27 mouse cellular contexts compared by ENCODE assay signal in the genomic region with DNA sequence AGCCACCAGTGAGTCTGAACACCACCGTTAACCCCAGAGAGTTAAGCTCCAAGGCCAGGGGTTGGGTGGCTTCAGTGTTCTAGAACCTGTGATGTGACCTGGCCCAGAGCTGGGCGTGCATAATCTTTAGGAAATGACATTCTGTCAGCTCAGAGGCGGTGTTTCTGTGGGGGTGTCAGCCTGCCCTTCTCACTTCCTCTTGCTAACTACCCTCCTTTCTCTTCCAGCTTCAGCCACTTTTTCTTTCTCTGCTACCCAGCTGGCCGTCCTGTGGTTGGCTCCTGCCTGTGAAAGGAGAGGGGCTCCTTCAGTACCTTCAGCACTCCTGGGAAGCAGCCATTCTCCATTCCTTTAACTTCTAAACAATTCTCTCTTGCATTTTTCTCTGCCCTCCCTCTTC. TPM values are rescaled to one million over a fixed set of nuclear protein-coding genes. Genes with fewer than 3 reads are reported as not detected.
A peak's percentile ranks its signal among the peaks of the same experiment; 100 is the strongest.
DNase-seq lines count a peak whose midpoint lies in the region; ATAC-seq and TF ChIP-seq lines count a peak whose summit lies in the region.
"Had no signal": no experiment of that assay in that cellular context is flagged by ENCODE, and none has a peak within 500 bp of the region (broad histone marks: within the 10 kb centered on the region; RNA-seq: fewer than 3 reads in every experiment).

No protein-coding gene starts in this region.

- H3K9me3 ChIP-seq in embryonic facial prominence, embryonic 10.5 days: no peaks in the 10 kb centered on the region
- H3K9me3 ChIP-seq: embryonic facial prominence, embryonic 15.5 days; heart, embryonic 13.5 days; limb, embryonic 15.5 days; neural tube, embryonic 13.5 days; stomach, embryonic 15.5 days had no signal

- intact Hi-C loops in left cerebral cortex, postnatal 36 days (cut with DNase I): no loop called here

- no peak for TF ChIP-seq POLR2A in bone marrow macrophage, adult 2 months (IDR thresholded peaks at IDR 0.05; ENCODE audit: borderline replicate concordance, low read depth, low read length)

- WGBS in embryonic facial prominence, embryonic 10.5 days: 62% methylated on average over 4 of the region's 4 CpGs

- peaks cover 51% of the 10 kb centered on the region for H3K4me1 ChIP-seq in bone marrow macrophage, adult 2 months (ENCODE audit: control insufficient read depth, insufficient read depth, low read length)
- peaks cover 4% of the 10 kb centered on the region; the same call in 1 of the 2 replicates for H3K4me1 ChIP-seq in embryonic facial prominence, embryonic 10.5 days
- H3K4me1 ChIP-seq: neural tube, embryonic 13.5 days had no signal

- H3K36me3 ChIP-seq in embryonic facial prominence, embryonic 10.5 days (replicated peaks): no peaks in the 10 kb centered on the region
- H3K36me3 ChIP-seq: embryonic facial prominence, embryonic 15.5 days; heart, embryonic 13.5 days; limb, embryonic 15.5 days; neural tube, embryonic 13.5 days; stomach, embryonic 15.5 days had no signal

- peak; percentile 34 to 35 for DNase-seq in spleen, postnatal 36 days (ENCODE audit: low spot score in 2 of 2)
- no peak for DNase-seq in spleen, postnatal 14 days (ENCODE audit: low spot score in 2 of 2)
- DNase-seq in left cerebral cortex, postnatal 36 days (ENCODE audit: low spot score in 2 of 2): no peak
- DNase-seq in right cerebral cortex, postnatal 25 days: no peak
- no peak for DNase-seq in embryonic facial prominence, embryonic 10.5 days (ENCODE audit: low spot score)
- DNase-seq: cerebellum, adult 2 months; cerebellum, postnatal 25 days; heart, postnatal 14 days; kidney, adult 18-20 months; layer of hippocampus, adult 9-11 months; left cerebral cortex, postnatal 4 days; midbrain, embryonic 14.5 days; right cerebral cortex, adult 18-20 months; thymus, adult 18-20 months; thymus, postnatal 36 days had no signal

- peak overlapping the region; percentile 97 for H3K27ac ChIP-seq in bone marrow macrophage, adult 2 months (ENCODE audit: insufficient read depth, low read depth, low read length)
- no peak overlapping the region for H3K27ac ChIP-seq in embryonic facial prominence, embryonic 10.5 days (replicated peaks)
- H3K27ac ChIP-seq: embryonic facial prominence, embryonic 15.5 days; heart, embryonic 13.5 days; hindbrain, embryonic 14.5 days; kidney, postnatal 0 days; limb, embryonic 15.5 days; neural tube, embryonic 13.5 days; stomach, embryonic 15.5 days had no signal

- ATAC-seq in megakaryocyte, adult 5-6 weeks (ENCODE audit: poor library complexity, severe bottlenecking): peak; percentile 69
- ATAC-seq: forebrain, embryonic 14.5 days; inflammation-experienced regulatory T-cells, adult 6 months; lung, postnatal 0 days had no signal

- TF ChIP-seq CTCF in bone marrow macrophage, adult 2 months (IDR thresholded peaks at IDR 0.05; ENCODE audit: low read depth, low read length): no peak

- peak overlapping the region; percentile 8; the same call in 1 of the 2 replicates for H3K4me3 ChIP-seq in bone marrow macrophage, adult 2 months (ENCODE audit: insufficient read depth, low read length)
- H3K4me3 ChIP-seq in embryonic facial prominence, embryonic 10.5 days: no peak overlapping the region
- H3K4me3 ChIP-seq: embryonic facial prominence, embryonic 15.5 days; heart, embryonic 13.5 days; limb, embryonic 15.5 days; neural tube, embryonic 13.5 days; stomach, embryonic 15.5 days had no signal

- no peaks in the 10 kb centered on the region for H3K27me3 ChIP-seq in embryonic facial prominence, embryonic 10.5 days (replicated peaks; ENCODE audit: low read depth, poor library complexity, severe bottlenecking)
- H3K27me3 ChIP-seq: embryonic facial prominence, embryonic 15.5 days; limb, embryonic 15.5 days; neural tube, embryonic 13.5 days; stomach, embryonic 15.5 days had no signal

RNA-seq across cellular contexts. Expression of a gene that starts 24.3 kb away (rescaled TPM):
- 315 and 355 TPM in 2 replicates for polyA plus RNA-seq in bone marrow macrophage, adult 2 months (2012; ENCODE audit: insufficient read depth, insufficient read length, missing spikeins)
- 67.7 and 73.4 TPM in 2 replicates for total RNA-seq in megakaryocyte, adult 5-6 weeks (2015)
- total RNA-seq in megakaryocyte, adult 5-6 weeks (2017): 58.5 and 69.2 TPM in 2 replicates
- total RNA-seq in left cerebral cortex, postnatal 36 days (2021): 100 to 1,000 TPM; 563 to 580 TPM
- 3.5 and 4.0 TPM in 2 replicates for polyA plus RNA-seq in embryonic facial prominence, embryonic 10.5 days (2016; fragmentation: Nextera tagmentation; extraction: Ambion mirVana)

Comparison
In these comparisons a context has a peak if more than half of its experiments do, and no peak if none do; other contexts are left out.
1. DNase-seq: peak in spleen, postnatal 36 days (2 of 2); none in spleen, postnatal 14 days (0 of 2), left cerebral cortex, postnatal 36 days (0 of 2), right cerebral cortex, postnatal 25 days (single experiment) and embryonic facial prominence, embryonic 10.5 days (single experiment).
2. RNA of a gene that starts 24.3 kb away (total RNA-seq): 563 to 580 TPM in left cerebral cortex, postnatal 36 days; 58.5 to 73.4 TPM in megakaryocyte, adult 5-6 weeks; every median in the first group is over 4 times any median in the second.